Comparison of ENCODE assay signal across 8 mouse cellular contexts in genomic region chr5:134746890-134747511, GRCm38 (mm10). TPM values are rescaled to one million over a fixed set of nuclear protein-coding genes. Genes with fewer than 3 reads are reported as not detected.
DNase-seq lines count a peak whose midpoint lies in the region; ATAC-seq and TF ChIP-seq lines count a peak whose summit lies in the region.

Gene Eln (minus strand): TSS chr5:134747323.

- peak within 1 kb of the TSS; percentile 74 for H3K27ac ChIP-seq in intestine, embryonic 15.5 days

- H3K9ac ChIP-seq in intestine, embryonic 15.5 days: peak within 1 kb of the TSS; percentile 50

- no peaks in the 10 kb centered on the region for H3K9me3 ChIP-seq in intestine, embryonic 15.5 days

- peak; percentile 73; the same call in 1 of the 2 replicates for TF ChIP-seq POLR2A in lung, adult 2 months (IDR thresholded peaks at IDR 0.05; ENCODE audit: borderline replicate concordance, extremely low read depth, low read depth, low read length)

- DNase-seq in left cerebral cortex, postnatal 10 days (ENCODE audit: extremely low spot score in 1 of 2, low spot score in 2 of 2): peak; percentile 29 to 51
- no peak for DNase-seq in left cerebral cortex, adult 18-20 months (ENCODE audit: low spot score in 2 of 2)
- DNase-seq in embryo, embryonic 11 days: peak; percentile 61
- no peak for DNase-seq in gonadal fat pad, adult 2 months (ENCODE audit: low read depth)
- DNase-seq in lung, adult 2 months: peak; percentile 50
- peak; percentile 27 for DNase-seq in right cerebral cortex, postnatal 14 days

- peaks cover 26% of the 10 kb centered on the region for H3K4me1 ChIP-seq in intestine, embryonic 15.5 days (replicated peaks)
- H3K4me1 ChIP-seq in lung, adult 2 months (ENCODE audit: control insufficient read depth, insufficient read depth, low read length): peaks cover 7% of the 10 kb centered on the region

- peak within 1 kb of the TSS; percentile 64 for H3K4me2 ChIP-seq in intestine, embryonic 15.5 days (replicated peaks)

- H3K4me3 ChIP-seq in intestine, embryonic 15.5 days (replicated peaks): peak within 1 kb of the TSS; percentile 40
- peak within 1 kb of the TSS; percentile 76 for H3K4me3 ChIP-seq in lung, adult 2 months (replicated peaks; ENCODE audit: extremely low read depth, low read depth, low read length)

- TF ChIP-seq CTCF in lung, adult 2 months (IDR thresholded peaks at IDR 0.05; ENCODE audit: insufficient read depth, low read length): no peak

- no peaks in the 10 kb centered on the region for H3K27me3 ChIP-seq in intestine, embryonic 15.5 days (replicated peaks)

- ATAC-seq in intestine, embryonic 15.5 days: peak; percentile 61
- no peak for ATAC-seq in erythroblast, adult 5-6 weeks (replicated peaks; ENCODE audit: low FRiP score, poor library complexity, severe bottlenecking)

- H3K36me3 ChIP-seq in intestine, embryonic 15.5 days: no peaks in the 10 kb centered on the region

- intact Hi-C loops in left cerebral cortex, postnatal 10 days (cut with DNase I): loop anchor here (5.0 kb wide), 1 partner anchor 155 kb away; no protein-coding TSS in a partner anchor

- WGBS in intestine, embryonic 15.5 days: under 1% methylated on average over 21 of the region's 28 CpGs
- 1% methylated on average over 22 of the region's 28 CpGs for WGBS in lung, adult 2 months

RNA-seq across cellular contexts. Expression of gene Eln, which starts in this region (rescaled TPM):
- total RNA-seq in left cerebral cortex, postnatal 10 days (2021): 10 to 100 TPM; 59.4 to 77.7 TPM
- 1 to 10 TPM; 7.3 to 7.5 TPM for total RNA-seq in left cerebral cortex, adult 18-20 months (2021)
- polyA plus RNA-seq in gonadal fat pad, adult 2 months (2012; rRNA removed): 147 and 182 TPM in 2 replicates
- 86.7 and 89.8 TPM in 2 replicates for polyA plus RNA-seq in intestine, embryonic 15.5 days (2015; fragmentation: Nextera tagmentation; extraction: Ambion mirVana)
- 311 and 510 TPM in 2 replicates for polyA plus RNA-seq in lung, adult 2 months (2012; rRNA removed)
- not detected in 2 replicates for total RNA-seq in erythroblast, adult 5-6 weeks (2015; ENCODE audit: low replicate concordance)
- total RNA-seq in erythroblast, adult 5-6 weeks (2017; ENCODE audit: low replicate concordance): not detected in 2 replicates

Comparison
In these comparisons a context has a peak if more than half of its experiments do, and no peak if none do; other contexts are left out.
1. RNA of gene Eln (total RNA-seq): 59.4 to 77.7 TPM in left cerebral cortex, postnatal 10 days and 7.3 to 7.5 TPM in left cerebral cortex, adult 18-20 months; not detected in erythroblast, adult 5-6 weeks; every median in the first group is over 4 times any median in the second.
2. RNA of gene Eln (total RNA-seq): 59.4 to 77.7 TPM in left cerebral cortex, postnatal 10 days; 7.3 to 7.5 TPM in left cerebral cortex, adult 18-20 months; every median in the first group is over 4 times any median in the second.
3. DNase-seq: peak in left cerebral cortex, postnatal 10 days (2 of 2), embryo, embryonic 11 days (single experiment), lung, adult 2 months (single experiment) and right cerebral cortex, postnatal 14 days (single experiment); none in left cerebral cortex, adult 18-20 months (0 of 2) and gonadal fat pad, adult 2 months (single experiment).